Mouse (Mus musculus): ENCODE data around the gene Hmgn2. TPM values are rescaled to one million over a fixed set of nuclear protein-coding genes. Genes with fewer than 3 reads are reported as not detected.

Hmgn2 gene
- polyA plus RNA-seq, 1 experiment from 2014 or later = 1,750 TPM

Other genes with a start within 250 kb of the Hmgn2 start
- gene Arid1a, start 211.9 kb downstream of the Hmgn2 start, polyA plus RNA-seq (2015; fragmentation: Nextera tagmentation; extraction: Ambion mirVana) = 36.4 and 41.4 TPM in 2 replicates
- gene Rps6ka1, start 80.9 kb downstream of the Hmgn2 start, polyA plus RNA-seq (2015; fragmentation: Nextera tagmentation; extraction: Ambion mirVana) = 17.6 and 19.2 TPM in 2 replicates
- gene Dhdds, start 32.3 kb upstream of the Hmgn2 start, polyA plus RNA-seq (2015; fragmentation: Nextera tagmentation; extraction: Ambion mirVana) = 52.5 and 60.9 TPM in 2 replicates
- not detected in 2 replicates for gene Lin28a, start 50.2 kb upstream of the Hmgn2 start, polyA plus RNA-seq (2015; fragmentation: Nextera tagmentation; extraction: Ambion mirVana)
- not detected in 2 replicates for gene Zfp683, start 85.2 kb upstream of the Hmgn2 start, polyA plus RNA-seq (2015; fragmentation: Nextera tagmentation; extraction: Ambion mirVana)
- gene Crybg2, start 92.2 kb upstream of the Hmgn2 start, polyA plus RNA-seq (2015; fragmentation: Nextera tagmentation; extraction: Ambion mirVana) = 1.2 and 1.6 TPM in 2 replicates
- gene Cd52, start 126.4 kb upstream of the Hmgn2 start, polyA plus RNA-seq (2015; fragmentation: Nextera tagmentation; extraction: Ambion mirVana) = 0.91 and 1.4 TPM in 2 replicates
- gene Ubxn11, start 133.9 kb upstream of the Hmgn2 start, polyA plus RNA-seq (2015; fragmentation: Nextera tagmentation; extraction: Ambion mirVana) = 13.3 and 13.6 TPM in 2 replicates
- gene Sh3bgrl3, start 160.1 kb upstream of the Hmgn2 start, polyA plus RNA-seq (2015; fragmentation: Nextera tagmentation; extraction: Ambion mirVana) = 321 and 354 TPM in 2 replicates
- gene Cep85, start 218.5 kb upstream of the Hmgn2 start, polyA plus RNA-seq (2015; fragmentation: Nextera tagmentation; extraction: Ambion mirVana) = 20.1 and 21.5 TPM in 2 replicates
- gene Gm7534, start 234.4 kb upstream of the Hmgn2 start, polyA plus RNA-seq (2015; fragmentation: Nextera tagmentation; extraction: Ambion mirVana) = not detected in 2 replicates